Mouse (Mus musculus) Patski (cell line): ENCODE results near the gene Spast. TPM values are rescaled to one million over a fixed set of nuclear protein-coding genes. Genes with fewer than 3 reads are reported as not detected.
A peak's percentile ranks its signal among the peaks of the same experiment; 100 is the strongest.

Experiments
- ATAC-seq: fragments of 100-300 bp; one replicate; pipeline ENCODE4 v1.8.0; 2021
- CTCF ChIA-PET: fragments of 350-600 bp; sonication (Branson Sonifier 250); formaldehyde crosslinking; loops from one replicate; lab custom pipeline; 2022; ENCODE audit warnings: inconsistent platforms; lab: Charles Lee
- POLR2A ChIA-PET: fragments of 350-600 bp; sonication (Branson Sonifier 250); formaldehyde crosslinking; loops from one replicate; lab custom pipeline; 2022; ENCODE audit warnings: antibody characterized with exemption, inconsistent platforms; lab: Charles Lee
- DNase-seq: peaks from one replicate; pipeline ENCODE4 v3.0.0-alpha.2; 2011; ENCODE audit warnings: low read depth, low spot score
- H3K27me3 ChIP-seq: fragments of 371-371 bp; one replicate; pipeline ENCODE4 v1.5.1; 2021
- CTCF ChIP-seq: fragments of 100-300 bp; IDR thresholded peaks from one replicate; pipeline ENCODE4 v1.5.1; 2021
- in situ Hi-C: fragments of 300-500 bp; cut with MboI; formaldehyde crosslinking; loops from 3 replicates; pipeline ENCODE4 v1.11.1; 2018; ENCODE audit warnings: low pct_unique_long_range_greater_than_20kb, mixed read lengths
- polyA plus RNA-seq: library from polyadenylated mRNA; unstranded; gene quantifications from one replicate; pipeline ENCODE4 v1.2.3, GENCODE M21; 2021

The Spast gene
- polyA plus RNA-seq, 1 experiment from 2014 or later = 27.5 TPM

DNA sequence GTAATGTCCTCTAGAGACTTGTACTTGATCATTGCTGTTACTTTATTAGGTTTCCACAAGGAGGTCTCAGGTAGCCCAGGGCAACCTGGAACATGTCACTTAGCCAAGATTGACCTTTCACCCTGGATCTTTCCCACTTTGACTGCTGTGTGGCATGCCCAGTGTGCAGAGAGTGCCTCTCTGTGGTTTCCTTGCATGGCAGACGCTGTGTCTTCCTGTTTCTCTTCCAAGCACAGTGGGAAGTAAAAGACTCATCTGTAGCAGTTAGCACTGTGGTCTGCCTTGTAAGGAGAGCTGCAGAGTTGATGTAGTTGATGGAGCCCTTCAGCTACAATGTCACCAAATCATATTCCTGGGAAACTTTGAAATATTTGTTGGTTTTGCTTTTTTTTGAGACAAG is 75.9 kb downstream of the Spast start:
- in situ Hi-C loops = no loop called here
- TF ChIP-seq CTCF = no peak
- ChIA-PET CTCF (no interaction called here), POLR2A (interaction anchor here (0.7 kb wide), 1 partner anchor 806 kb away, joined by 4 read pairs; no protein-coding TSS in a partner anchor)
- ATAC-seq = no peak
- no peak for DNase-seq
- no peaks in the 10 kb centered on the region for H3K27me3 ChIP-seq

- CTCF ChIA-PET = no interaction called here
- ATAC-seq = no peak
- TF ChIP-seq CTCF = no peak
- in situ Hi-C loops = no loop called here
- no peak for DNase-seq
- H3K27me3 ChIP-seq = no peaks in the 10 kb centered on the region
- POLR2A ChIA-PET = interaction anchor here (0.6 kb wide), 1 partner anchor 37 kb away, joined by 3 read pairs; no protein-coding TSS in a partner anchor
Measured at GRCm38 (mm10) chr17:74416841-74417360, 78.1 kb downstream of the Spast start.

- DNase-seq = no peak
- H3K27me3 ChIP-seq = no peaks in the 10 kb centered on the region
- in situ Hi-C loops = no loop called here
- CTCF ChIA-PET = no interaction called here
- POLR2A ChIA-PET = no interaction called here
- no peak for TF ChIP-seq CTCF
- no peak for ATAC-seq
Measured at GRCm38 (mm10) chr17:74418171-74418570, 79.4 kb downstream of the Spast start.

DNA sequence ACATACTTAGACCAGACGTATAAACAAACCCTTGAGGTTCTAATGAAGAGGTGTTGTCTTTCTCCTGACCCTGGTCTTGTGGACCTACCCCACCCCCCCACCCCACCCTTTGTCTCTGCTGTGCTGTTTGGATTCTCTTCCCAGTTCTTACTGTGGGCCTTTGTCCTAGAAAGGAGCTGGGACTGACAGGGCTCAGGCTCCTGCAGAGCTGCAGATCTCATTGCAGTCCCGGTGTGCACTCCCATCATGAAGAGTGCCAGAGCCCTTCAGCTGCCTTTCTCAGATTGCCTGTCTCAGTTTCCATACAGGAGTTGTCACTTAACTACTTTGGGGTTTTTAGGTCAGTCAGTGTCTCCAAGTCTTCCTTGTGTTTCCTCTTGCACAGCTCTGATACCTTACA is 81.9 kb downstream of the Spast start:
- TF ChIP-seq CTCF = no peak
- in situ Hi-C loops = no loop called here
- POLR2A ChIA-PET = no interaction called here
- DNase-seq = no peak
- CTCF ChIA-PET = interaction anchor here (0.9 kb wide), 1 partner anchor 11 kb away, joined by 3 read pairs; no protein-coding TSS in a partner anchor
- no peak for ATAC-seq
- H3K27me3 ChIP-seq = no peaks in the 10 kb centered on the region

- no peaks in the 10 kb centered on the region for H3K27me3 ChIP-seq
- TF ChIP-seq CTCF = no peak
- DNase-seq = no peak
- CTCF ChIA-PET = no interaction called here
- no peak for ATAC-seq
- POLR2A ChIA-PET = no interaction called here
- in situ Hi-C loops = no loop called here
Measured at GRCm38 (mm10) chr17:74424401-74425005, 85.7 kb downstream of the Spast start.

- ChIA-PET CTCF (no interaction called here), POLR2A (no interaction called here)
- no peak for TF ChIP-seq CTCF
- in situ Hi-C loops = no loop called here
- DNase-seq (no peak), ATAC-seq (no peak)
- no peaks in the 10 kb centered on the region for H3K27me3 ChIP-seq
Measured at GRCm38 (mm10) chr17:74430074-74430473, 91.3 kb downstream of the Spast start.

DNA sequence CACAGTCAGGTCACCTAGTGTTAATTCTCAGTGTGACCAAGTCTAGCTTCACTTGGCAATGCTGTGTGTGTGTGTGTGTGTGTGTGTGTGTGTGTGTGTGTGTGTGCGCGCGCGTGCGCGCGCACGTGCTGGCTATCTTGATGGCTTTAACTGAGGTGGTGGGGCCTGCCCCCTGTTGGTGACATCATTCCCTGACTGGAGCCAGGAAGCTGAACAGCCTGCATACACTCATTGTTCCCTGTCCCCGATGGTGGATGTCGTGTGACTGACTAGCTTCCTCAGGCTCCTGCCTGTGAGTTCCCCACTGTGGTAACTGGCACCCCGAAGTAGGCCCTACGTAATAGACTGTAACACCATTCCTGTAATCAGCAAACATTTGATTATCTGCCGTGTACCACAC is 92.7 kb downstream of the Spast start:
- H3K27me3 ChIP-seq = no peaks in the 10 kb centered on the region
- POLR2A ChIA-PET = interaction anchor here (0.6 to 1.2 kb wide), 2 partner anchors 23 to 95 kb away, joined by 3 read pairs; no protein-coding TSS in a partner anchor
- no peak for ATAC-seq
- no peak for DNase-seq
- in situ Hi-C loops = no loop called here
- TF ChIP-seq CTCF = peak; percentile 22
- CTCF ChIA-PET = interaction anchor here (0.6 kb wide), 1 partner anchor 32 kb away, joined by 3 read pairs; no protein-coding TSS in a partner anchor

GRCm38 (mm10) chr17:74432631-74433030 is 93.8 kb downstream of the Spast start:
- H3K27me3 ChIP-seq = no peaks in the 10 kb centered on the region
- no peak for ATAC-seq
- POLR2A ChIA-PET = no interaction called here
- no peak for DNase-seq
- CTCF ChIA-PET = no interaction called here
- TF ChIP-seq CTCF = no peak
- in situ Hi-C loops = no loop called here

- ATAC-seq = no peak
- in situ Hi-C loops = no loop called here
- TF ChIP-seq CTCF = no peak
- H3K27me3 ChIP-seq = no peaks in the 10 kb centered on the region
- POLR2A ChIA-PET = no interaction called here
- no peak for DNase-seq
- CTCF ChIA-PET = interaction anchor here (1.6 kb wide), 1 partner anchor 10 kb away, joined by 3 read pairs; no protein-coding TSS in a partner anchor
Measured at GRCm38 (mm10) chr17:74437762-74438161, 99.0 kb downstream of the Spast start.

GRCm38 (mm10) chr17:74440486-74440885 is 101.7 kb downstream of the Spast start:
- ATAC-seq (peak; percentile 60), DNase-seq (no peak)
- H3K27me3 ChIP-seq = peaks cover 3% of the 10 kb centered on the region
- ChIA-PET POLR2A (no interaction called here), CTCF (no interaction called here)
- TF ChIP-seq CTCF = no peak
- in situ Hi-C loops = no loop called here

Other genes with a start within 250 kb of the Spast start
- 85.0 TPM for gene Memo1, start 43.5 kb upstream of the Spast start, polyA plus RNA-seq
- 97.9 TPM for gene Dpy30, start 15.0 kb upstream of the Spast start, polyA plus RNA-seq
- gene Slc30a6, start 56.6 kb downstream of the Spast start, polyA plus RNA-seq = 24.6 TPM
- 0.12 TPM for gene Nlrc4, start 120.2 kb downstream of the Spast start, polyA plus RNA-seq
- 128 TPM for gene Yipf4, start 150.5 kb downstream of the Spast start, polyA plus RNA-seq
- 57.4 TPM for gene Birc6, start 189.3 kb downstream of the Spast start, polyA plus RNA-seq